Mouse (Mus musculus) embryo, embryonic 10.5 days (tissue): ENCODE measurements around the gene Dph1.

Source experiments
- DNase-seq: peaks from one replicate; pipeline ENCODE4 v3.0.0-alpha.2; 2015; ENCODE audit warnings: low spot score

Dph1 gene

GRCm38 (mm10) chr11:75190905-75191441, at the start of gene Dph1:
TSS of gene Dph1 (minus strand) at chr11:75191241.
- no peak for DNase-seq

DNA sequence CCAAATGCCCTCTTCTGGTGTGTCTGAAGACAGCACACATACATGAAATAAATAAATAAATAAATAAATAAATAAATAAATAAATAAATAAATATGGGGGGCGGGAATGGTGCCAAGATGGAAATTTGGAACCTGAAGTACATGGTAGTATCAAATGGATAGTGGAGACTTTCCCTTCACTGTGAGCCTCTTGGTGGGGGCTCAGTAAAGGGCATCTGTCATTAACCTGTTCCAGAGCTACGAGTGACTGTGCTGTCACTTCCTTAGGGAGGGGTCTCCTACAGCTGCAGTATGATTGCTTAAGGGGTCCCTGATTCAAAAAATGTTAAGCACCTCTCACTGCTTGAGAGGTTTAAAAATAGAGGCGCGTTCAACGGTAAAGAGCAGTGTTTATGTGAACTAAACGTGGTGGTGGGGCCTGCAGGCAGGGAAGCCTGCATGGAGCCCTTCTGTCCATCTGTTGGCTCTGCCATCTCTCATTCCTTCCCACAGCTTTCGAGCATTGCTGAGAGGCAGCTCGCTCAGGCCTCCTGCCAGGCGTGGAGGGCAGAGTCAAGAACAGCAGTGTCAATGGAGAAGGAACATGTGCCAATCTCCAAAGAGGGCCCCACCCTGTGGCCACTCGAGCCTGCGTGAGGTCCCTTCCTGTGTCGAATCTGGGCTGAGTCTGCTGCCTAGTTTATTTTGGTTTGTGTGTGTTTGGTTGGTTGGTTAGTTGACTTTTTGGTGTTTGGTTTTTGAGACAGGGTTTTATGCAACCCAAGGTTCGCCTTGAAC, 49.3 kb upstream of the Dph1 start:
- DNase-seq: no peak

DNA sequence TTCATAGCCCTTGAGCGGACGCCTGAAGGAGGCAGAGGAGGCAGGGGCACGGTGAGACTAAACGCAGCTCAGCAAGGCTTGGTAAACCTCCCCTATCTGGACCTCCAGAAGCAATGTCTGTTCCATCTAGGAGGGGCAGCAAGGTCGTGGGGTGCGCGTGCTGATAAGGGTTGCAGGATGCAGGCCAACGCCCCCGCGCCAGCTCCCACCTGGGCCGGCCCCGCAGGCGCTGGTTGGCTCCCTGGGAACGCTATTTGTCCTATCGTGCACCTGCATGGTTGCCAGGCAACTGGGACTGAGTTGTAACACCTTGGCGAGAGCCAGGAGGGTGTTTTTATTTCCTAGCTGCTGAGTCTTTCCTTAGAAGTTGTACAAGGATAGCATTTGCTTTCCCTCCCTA, 43.7 kb upstream of the Dph1 start:
- no peak for DNase-seq

GRCm38 (mm10) chr11:75232434-75232833, 41.4 kb upstream of the Dph1 start:
- DNase-seq: no peak

GRCm38 (mm10) chr11:75231756-75232155, 40.7 kb upstream of the Dph1 start:
- DNase-seq: peak; percentile 84

DNA sequence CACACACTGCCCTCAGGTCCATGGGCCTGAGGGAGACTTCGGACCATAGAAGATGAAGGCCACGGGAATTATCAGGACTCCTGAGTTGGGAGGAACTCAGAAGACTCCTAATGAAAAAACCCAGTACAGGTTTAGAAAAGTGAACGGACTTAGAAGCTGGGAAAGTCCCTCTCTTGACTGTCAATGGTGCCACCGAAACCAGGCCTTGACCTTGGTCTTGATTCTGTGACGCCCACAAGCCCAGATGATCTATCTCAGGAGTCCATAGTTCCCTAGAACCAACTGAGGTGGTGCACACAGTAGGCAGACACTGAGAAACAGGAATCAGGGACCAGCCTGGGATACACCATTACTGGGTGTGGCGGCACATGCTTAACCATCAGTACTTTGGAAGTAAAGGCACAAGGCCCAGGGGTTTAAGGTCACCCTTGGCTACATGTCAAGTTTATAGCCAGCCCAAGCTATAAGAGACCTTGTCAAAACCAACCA, 39.3 kb upstream of the Dph1 start:
- no peak for DNase-seq

- DNase-seq: no peak
These were observed 38.2 kb upstream of the Dph1 start for GRCm38 (mm10) chr11:75229289-75229688.

DNA sequence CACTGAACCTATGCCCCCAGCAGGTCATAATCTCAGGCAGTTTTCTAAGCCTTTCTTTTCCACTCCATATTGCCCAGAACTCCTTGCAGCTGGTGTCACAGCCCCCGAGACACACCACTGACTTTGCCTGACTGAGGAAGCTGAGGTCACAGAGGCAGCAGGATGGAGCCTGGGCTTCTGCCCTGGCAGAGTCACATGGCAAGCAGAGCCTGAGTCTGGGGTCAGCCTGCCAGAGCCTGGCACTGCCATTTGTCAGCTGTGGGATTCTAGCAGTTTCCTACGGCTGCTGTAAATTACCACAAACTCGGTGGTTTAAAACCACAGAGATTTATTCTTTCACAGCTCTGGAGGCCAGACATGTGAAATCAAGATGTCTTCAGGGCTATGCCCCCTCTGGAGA, 36.6 kb upstream of the Dph1 start:
- DNase-seq: no peak

- no peak for DNase-seq
These were observed 33.8 kb upstream of the Dph1 start for GRCm38 (mm10) chr11:75224835-75225234.

- no peak for DNase-seq
These were observed 33.0 kb upstream of the Dph1 start for GRCm38 (mm10) chr11:75224062-75224461.

DNA sequence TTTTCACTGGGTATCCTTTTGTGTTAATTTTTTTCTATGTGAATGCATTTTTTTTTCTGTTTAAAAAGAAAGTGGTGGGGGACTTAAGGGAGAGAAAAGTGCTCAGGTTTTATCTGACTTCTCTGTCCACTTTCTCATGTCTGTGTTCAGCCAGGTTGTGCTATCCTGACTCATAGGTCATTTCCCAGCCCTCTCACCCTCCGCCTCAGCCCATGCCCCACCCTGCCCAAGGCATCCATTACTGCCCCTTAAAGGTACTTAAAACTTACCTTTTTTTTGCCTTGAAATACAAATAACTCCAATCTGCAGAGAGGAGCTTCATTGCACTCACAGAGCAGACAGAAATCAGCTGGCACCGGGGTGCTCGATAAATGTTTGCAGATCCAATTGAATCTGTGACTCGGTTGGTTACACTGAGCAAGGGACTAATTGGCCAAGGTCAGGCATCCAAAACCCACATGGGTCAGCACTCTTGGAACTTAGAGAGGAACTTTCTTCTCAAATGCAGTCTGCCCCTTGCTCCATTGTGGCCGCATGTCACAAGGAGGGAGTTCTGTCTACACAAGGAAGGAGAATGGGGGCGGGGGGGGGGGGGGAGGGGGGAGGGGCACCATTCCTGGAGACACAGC, 29.6 kb upstream of the Dph1 start:
- no peak for DNase-seq

- DNase-seq: no peak
These were observed 29.1 kb upstream of the Dph1 start for GRCm38 (mm10) chr11:75220115-75220514.

- DNase-seq: no peak
These were observed 23.3 kb upstream of the Dph1 start for GRCm38 (mm10) chr11:75214081-75214950.

- DNase-seq: peak; percentile 66
These were observed 22.5 kb upstream of the Dph1 start for GRCm38 (mm10) chr11:75213372-75214080.

DNA sequence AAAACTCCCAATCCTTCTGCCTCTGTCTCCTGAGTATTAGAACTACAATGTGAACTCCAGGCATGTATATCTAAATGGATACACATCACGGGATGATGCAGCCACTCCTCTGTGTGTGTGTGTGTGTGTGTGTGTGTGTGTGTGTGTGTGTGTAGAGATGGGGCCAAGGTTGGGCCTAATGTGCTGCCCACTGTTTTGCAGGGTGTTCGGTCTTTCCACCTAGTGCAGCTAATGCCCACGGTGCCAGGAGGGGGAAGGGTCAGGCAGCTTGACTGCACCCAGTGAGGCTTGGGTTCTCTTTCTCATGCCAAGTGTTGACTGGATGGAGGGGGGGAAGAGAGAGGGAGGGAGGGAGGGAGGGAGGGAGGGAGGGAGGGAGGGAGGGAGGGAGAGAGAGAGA, 21.8 kb upstream of the Dph1 start:
- DNase-seq: no peak

- DNase-seq: no peak
These were observed 21.1 kb upstream of the Dph1 start for GRCm38 (mm10) chr11:75212031-75212667.

DNA sequence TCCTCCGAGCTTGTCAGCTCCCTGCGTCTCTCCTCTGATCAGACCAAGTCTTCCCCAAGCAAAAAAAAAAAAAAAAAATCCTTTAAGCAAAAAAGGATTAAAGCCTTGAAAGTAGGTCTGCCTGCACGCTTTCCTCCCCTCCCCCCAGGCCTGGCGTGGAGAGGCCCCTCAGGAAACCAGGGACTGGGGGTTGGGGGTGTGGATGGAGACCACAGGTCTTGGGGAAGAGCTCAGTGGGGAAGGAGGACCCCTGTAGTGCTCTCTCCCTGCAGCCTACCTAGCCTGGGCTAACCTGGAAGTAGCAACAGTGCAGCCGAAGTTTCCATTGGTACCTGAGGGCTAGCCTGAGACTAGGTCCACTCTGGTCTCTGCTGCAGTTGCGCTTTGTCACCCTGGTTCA, 19.7 kb upstream of the Dph1 start:
- DNase-seq: no peak

DNA sequence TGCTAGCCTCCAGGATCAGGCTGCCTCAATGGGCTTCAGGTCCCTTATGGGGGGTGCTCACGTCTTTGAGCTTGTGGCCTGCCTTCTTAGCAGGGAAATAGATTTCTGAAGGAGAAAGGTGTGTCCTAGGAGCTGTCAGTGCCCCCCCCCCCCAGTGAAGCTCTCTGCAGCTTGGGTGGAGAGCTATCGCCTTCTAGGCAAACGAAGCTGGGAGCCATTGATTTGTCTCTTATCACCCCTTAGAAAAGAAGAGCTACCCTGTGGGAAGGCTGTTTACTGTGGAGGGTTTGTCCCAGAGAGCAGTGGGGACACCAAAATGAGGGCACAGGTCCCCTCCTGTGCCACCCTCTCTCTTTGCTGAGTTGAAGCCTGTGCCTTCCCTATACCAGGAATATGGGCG, 19.1 kb upstream of the Dph1 start:
- DNase-seq: no peak

DNA sequence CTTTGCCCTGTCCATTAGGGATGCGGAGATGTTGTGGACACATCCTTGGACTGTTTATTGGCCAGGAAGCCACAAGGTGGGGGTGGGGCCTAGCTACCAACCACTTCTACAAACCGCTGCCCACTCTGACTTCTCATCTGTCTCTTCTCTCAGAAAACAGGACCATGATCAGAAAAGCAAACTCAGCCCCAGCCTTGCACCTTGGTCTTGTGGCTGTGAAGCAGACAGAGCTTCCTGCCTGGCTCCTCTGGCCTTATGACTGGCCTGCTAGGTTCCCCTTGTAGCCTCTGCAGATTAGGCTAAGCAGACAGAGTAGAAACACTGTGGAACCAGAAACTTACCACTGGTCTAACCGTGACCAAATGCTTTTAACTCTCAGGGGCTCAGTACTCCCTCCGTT, 18.3 kb upstream of the Dph1 start:
- no peak for DNase-seq

DNA sequence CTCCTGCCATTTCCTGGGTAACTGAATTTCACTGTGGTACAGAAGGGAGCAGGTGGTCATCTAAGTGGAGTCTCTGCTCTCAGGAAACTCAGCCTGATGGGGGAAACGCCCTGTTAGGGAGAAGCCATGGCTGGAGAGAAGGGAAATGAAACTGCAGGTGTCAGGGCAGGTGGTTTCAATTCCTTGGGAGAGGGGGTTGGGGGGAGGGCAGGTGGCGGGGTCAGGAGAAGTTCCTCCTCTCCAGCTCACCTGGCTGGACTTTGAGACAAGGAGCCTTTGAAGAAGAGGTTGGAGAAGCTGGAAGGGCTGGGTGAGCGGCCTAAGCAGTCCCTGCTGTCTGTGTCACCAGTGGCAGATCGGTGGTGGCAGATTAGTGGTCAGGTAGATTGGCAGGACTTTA, 15.3 kb upstream of the Dph1 start:
- DNase-seq: no peak

DNA sequence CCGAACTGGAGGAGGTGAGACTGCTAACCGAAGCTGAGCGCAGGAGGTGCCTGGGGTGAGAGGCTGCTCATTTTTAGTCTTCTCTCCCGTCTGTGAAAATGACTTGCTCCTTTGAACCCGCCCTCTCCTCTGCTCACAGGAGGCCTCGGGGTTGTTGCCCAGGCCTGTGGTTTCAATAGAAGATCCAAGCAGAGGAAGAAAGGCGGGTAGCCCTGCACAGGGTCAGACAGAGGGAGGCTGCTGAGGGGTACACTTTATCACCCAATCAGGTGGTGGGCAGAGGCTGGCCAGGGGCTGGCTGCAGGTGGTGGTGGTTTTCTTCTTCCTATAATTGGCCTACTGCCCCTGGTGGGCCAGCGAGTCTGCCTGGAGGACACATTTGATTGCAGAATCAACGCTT, 13.4 kb upstream of the Dph1 start:
- DNase-seq: no peak
